Mouse (Mus musculus) neural tube, embryonic 11.5 days (tissue): ENCODE data around the gene Mus81. TPM values are rescaled to one million over a fixed set of nuclear protein-coding genes. Genes with fewer than 3 reads are reported as not detected.
A peak's percentile ranks its signal among the peaks of the same experiment; 100 is the strongest.

Experiments used
- ATAC-seq: fragments of 200-750 bp; cut with Nextera tagmentation; 2 replicates; pipeline ENCODE4 v1.8.0; 2017; ENCODE audit warnings: moderate number of reproducible peaks, mild to moderate bottlenecking, moderate TSS enrichment, moderate library complexity; ENCODE audit not compliant: insufficient read depth, low FRiP score, low TSS enrichment
- DNase-seq: peaks from one replicate; pipeline ENCODE4 v3.0.0-alpha.2; 2015; ENCODE audit warnings: low spot score
- H3K27ac ChIP-seq: fragments of 300-500 bp; sonication (generic); 2 replicates; pipeline ENCODE4 v1.5.1; 2014; ENCODE audit warnings: low read depth, mild to moderate bottlenecking, low read length
- H3K27me3 ChIP-seq: fragments of 300-500 bp; sonication (generic); 2 replicates; pipeline ENCODE4 v1.6.1; 2014; ENCODE audit warnings: mild to moderate bottlenecking, low read length, mixed read lengths; ENCODE audit not compliant: control insufficient read depth, insufficient read depth
- H3K36me3 ChIP-seq: fragments of 300-500 bp; sonication (generic); 2 replicates; pipeline ENCODE4 v1.6.1; 2014; ENCODE audit warnings: mild to moderate bottlenecking, low read length, moderate library complexity, mixed read lengths; ENCODE audit not compliant: control insufficient read depth, insufficient read depth
- H3K4me1 ChIP-seq: fragments of 300-500 bp; sonication (generic); 2 replicates; pipeline ENCODE4 v1.6.1; 2014; ENCODE audit warnings: low read length, mixed read lengths; ENCODE audit not compliant: control insufficient read depth, insufficient read depth
- H3K4me2 ChIP-seq: fragments of 300-500 bp; sonication (generic); 2 replicates; pipeline ENCODE4 v1.6.1; 2014; ENCODE audit warnings: low read depth, mild to moderate bottlenecking, moderate library complexity
- H3K4me3 ChIP-seq: fragments of 300-500 bp; sonication (generic); 2 replicates; pipeline ENCODE4 v1.5.1; 2014; ENCODE audit warnings: low read depth, low read length
- H3K9ac ChIP-seq: fragments of 300-500 bp; sonication (generic); 2 replicates; pipeline ENCODE4 v1.6.1; 2014; ENCODE audit warnings: mild to moderate bottlenecking, low read length
- H3K9me3 ChIP-seq: fragments of 300-500 bp; sonication (generic); 2 replicates; pipeline ENCODE4 v1.6.1; 2016; ENCODE audit warnings: low read length; ENCODE audit not compliant: control insufficient read depth
- WGBS: fragments of 180-500 bp; shearing (Covaris S2); extraction: QIAGEN DNeasy Blood & Tissue Kit; methylation state at CpG from one replicate; pipeline ENCODE4 v1.1.7; 2014; 5-methylcytosine and 5-hydroxymethylcytosine counted together
- polyA plus RNA-seq: library from polyadenylated mRNA; unstranded; fragments of >200 nt; fragmentation: Nextera tagmentation; extraction: Ambion mirVana; gene quantifications from 2 replicates; pipeline ENCODE4 v1.2.1, GENCODE M21; 2014

Gene Mus81
- polyA plus RNA-seq, 1 experiment from 2014 or later = 41.9 TPM

DNA sequence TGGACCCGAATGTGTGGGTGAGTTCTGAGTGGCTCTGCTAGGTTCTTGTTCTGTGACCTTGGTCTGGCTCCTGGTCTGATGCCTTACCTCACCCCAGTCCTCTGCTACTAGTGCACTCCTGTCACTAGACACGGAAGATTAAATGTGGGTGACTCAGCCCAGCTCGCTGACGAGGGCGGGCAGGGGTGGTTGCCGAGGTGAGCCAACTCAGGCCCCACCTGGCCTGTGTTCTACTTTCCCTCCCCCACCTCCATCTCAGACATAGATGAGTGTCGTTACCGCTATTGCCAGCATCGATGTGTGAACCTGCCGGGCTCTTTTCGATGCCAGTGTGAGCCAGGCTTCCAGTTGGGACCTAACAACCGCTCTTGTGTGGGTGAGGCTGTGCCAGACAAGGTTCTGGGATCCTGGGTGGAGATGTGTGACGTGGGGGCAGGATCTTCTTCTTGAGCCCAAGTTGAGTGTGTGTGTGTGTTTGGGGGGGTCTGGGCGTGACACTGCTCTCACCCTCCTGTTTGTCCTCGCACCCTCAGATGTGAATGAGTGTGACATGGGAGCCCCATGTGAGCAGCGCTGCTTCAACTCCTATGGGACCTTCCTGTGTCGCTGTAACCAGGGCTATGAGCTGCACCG, 10.4 kb downstream of the Mus81 start:
- Histone ChIP-seq H3K27ac (no peak overlapping the region), H3K27me3 (no peaks in the 10 kb centered on the region), H3K4me2 (no peak overlapping the region), H3K4me1 (peaks cover 9% of the 10 kb centered on the region), H3K36me3 (peaks cover 6% of the 10 kb centered on the region), H3K9ac (no peak overlapping the region), H3K4me3 (no peak overlapping the region), H3K9me3 (no peaks in the 10 kb centered on the region)
- DNase-seq = no peak
- 90% methylated on average over 18 of the region's 18 CpGs for WGBS
- no peak for ATAC-seq

DNA sequence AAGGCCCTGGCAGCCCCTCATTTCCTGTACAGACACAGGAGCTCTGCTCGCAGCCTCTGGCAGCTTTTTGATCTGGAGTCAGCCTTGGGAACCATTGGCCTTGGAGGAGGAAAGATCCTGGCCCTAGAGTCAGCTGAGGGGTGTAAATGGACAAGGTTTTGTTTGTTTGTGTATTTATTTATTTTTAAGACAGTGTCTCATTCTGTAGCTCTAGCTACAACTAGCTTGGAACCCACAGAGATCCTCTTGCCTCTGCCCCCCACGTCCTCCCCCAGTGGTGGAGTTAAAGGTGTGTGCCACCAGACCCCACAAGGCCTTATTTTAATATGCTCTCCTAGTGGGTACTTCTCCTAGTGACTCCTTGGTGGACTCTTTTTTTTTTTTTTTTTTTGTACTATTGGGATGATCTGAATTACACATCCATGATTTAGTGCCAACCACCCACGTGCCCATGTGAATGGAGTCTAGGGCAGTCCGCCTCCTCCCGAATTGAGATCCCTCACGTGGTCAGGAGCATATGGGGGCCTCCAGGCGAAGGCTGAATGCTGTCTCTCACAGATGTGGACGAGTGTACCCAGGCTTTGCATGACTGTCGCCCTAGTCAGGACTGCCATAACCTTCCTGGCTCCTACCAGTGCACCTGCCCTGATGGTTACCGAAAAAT, 11.1 kb downstream of the Mus81 start:
- no peak overlapping the region for H3K27ac ChIP-seq
- H3K9me3 ChIP-seq = no peaks in the 10 kb centered on the region
- H3K27me3 ChIP-seq = no peaks in the 10 kb centered on the region
- DNase-seq = no peak
- H3K9ac ChIP-seq = no peak overlapping the region
- peaks cover 9% of the 10 kb centered on the region for H3K4me1 ChIP-seq
- H3K4me3 ChIP-seq = no peak overlapping the region
- no peak for ATAC-seq
- WGBS = 85% methylated on average over 10 of the region's 10 CpGs
- peaks cover 2% of the 10 kb centered on the region for H3K36me3 ChIP-seq
- no peak overlapping the region for H3K4me2 ChIP-seq

DNA sequence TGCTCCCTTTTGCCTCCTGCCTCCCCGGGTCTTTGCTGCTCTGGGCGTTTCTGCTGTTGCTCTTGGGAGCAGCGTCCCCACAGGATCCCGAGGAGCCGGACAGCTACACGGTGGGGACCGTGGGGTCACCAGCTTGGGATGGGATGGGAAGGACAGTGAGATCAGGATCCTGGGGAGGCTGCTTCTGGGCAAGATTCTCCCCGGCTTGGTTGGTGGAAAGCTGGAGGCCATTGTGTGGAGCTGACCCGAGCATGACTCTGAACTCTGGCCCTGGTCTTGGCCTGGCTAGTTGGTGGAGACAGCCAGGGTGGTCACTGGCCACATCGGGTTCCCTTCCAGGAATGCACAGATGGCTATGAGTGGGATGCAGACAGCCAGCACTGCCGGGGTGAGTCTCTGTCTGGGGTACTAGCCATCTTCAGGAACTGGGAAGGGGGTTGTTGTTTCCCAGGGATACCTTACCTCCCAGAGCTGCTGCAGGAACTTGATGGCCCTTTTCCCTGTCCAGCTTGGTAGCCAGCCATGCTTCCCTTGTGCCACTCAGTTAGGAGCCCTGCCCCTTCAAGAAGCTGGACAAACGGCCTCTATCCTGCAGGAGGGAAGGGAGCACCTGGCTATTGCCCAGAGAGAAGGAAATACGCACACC, 13.0 kb downstream of the Mus81 start:
- ATAC-seq (peak; percentile 26; the same call in 1 of the 2 replicates), DNase-seq (no peak)
- H3K4me1 ChIP-seq = peaks cover 9% of the 10 kb centered on the region
- H3K27me3 ChIP-seq = no peaks in the 10 kb centered on the region
- H3K4me2 ChIP-seq = peak overlapping the region; percentile 97
- 23% methylated on average over 13 of the region's 13 CpGs for WGBS
- peak overlapping the region; percentile 62 for H3K4me3 ChIP-seq
- peak overlapping the region; percentile 82 for H3K9ac ChIP-seq
- H3K9me3 ChIP-seq = no peaks in the 10 kb centered on the region
- H3K36me3 ChIP-seq = no peaks in the 10 kb centered on the region; the same call in 1 of the 2 replicates
- H3K27ac ChIP-seq = peak overlapping the region; percentile 56

DNA sequence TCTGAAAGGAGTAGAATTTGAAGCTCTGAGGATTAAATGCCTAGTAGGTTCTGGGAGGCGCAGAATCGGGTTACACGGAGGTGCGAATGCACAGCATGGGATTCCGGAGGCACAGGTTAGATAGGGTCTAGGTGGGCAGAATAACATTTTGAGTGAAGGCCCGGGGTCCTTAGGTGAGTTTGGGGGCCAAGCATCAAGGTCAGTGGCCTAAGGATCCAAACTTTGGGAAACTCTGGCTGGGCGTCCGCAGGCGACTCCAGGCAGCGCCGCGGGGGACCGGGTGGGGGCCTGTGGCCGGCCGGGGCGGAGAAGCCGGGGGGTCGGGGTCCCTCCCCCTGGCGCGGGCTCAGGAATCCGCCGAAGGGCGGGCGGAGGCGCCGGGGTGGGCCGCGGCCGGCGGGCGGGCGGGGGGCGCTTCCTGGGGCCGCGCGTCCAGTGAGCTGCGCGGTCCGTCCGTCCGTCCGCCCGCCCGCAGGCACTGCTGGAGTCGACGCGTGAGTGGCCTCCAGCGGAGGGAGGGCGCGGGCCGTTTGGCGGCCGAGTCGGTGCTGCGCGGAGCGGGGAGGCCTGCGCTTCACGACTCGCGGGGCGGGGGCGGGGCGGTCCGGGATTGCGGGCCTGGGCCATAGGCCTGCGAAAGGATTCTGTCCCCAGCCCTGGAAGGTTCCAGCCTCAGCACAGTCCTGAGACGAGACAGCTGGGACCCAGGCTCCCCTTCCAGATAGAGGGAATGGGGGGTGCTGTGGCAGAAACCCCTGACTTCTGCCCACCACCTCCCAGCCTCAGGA, 13.7 kb downstream of the Mus81 start:
- ATAC-seq (peak; percentile 82), DNase-seq (peak; percentile 62)
- Histone ChIP-seq H3K4me3 (peak overlapping the region; percentile 62), H3K9me3 (no peaks in the 10 kb centered on the region), H3K4me1 (peaks cover 9% of the 10 kb centered on the region), H3K36me3 (no peaks in the 10 kb centered on the region), H3K27me3 (no peaks in the 10 kb centered on the region), H3K27ac (peak overlapping the region; percentile 56), H3K9ac (peak overlapping the region; percentile 82), H3K4me2 (peak overlapping the region; percentile 97)
- WGBS = 2% methylated on average over 33 of the region's 68 CpGs

DNA sequence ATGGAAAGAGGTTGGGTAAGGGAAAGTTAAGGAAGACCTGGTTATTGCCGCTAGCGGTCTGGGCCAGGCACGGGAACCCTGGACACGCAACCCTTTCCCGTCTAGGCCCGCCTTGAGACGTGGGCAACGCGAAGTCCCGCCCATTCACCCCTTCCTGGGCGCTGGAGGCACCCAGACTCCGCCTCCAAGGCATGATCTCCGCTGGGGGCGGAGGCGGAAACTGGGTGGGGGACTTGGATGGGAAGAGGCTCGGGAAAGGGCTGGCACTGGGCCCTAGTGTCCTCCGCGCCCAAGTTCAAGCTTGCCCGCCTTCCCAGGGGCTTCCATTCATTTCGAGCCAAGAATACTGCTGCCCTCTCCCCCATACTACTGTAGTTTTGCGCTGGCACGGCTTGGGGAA, 14.5 kb downstream of the Mus81 start, which contains the start of gene Efemp2:
Gene Efemp2, plus strand, starts transcription at position 235 of the 400 bp plus-strand sequence.
- 3% methylated on average over 22 of the region's 22 CpGs for WGBS
- H3K4me1 ChIP-seq = peaks cover 9% of the 10 kb centered on the region
- peak within 1 kb of the TSS; percentile 56 for H3K27ac ChIP-seq
- H3K27me3 ChIP-seq = no peaks in the 10 kb centered on the region
- peak within 1 kb of the TSS; percentile 97 for H3K4me2 ChIP-seq
- H3K9me3 ChIP-seq = no peaks in the 10 kb centered on the region
- H3K9ac ChIP-seq = peak within 1 kb of the TSS; percentile 82
- DNase-seq (peak; percentile 80), ATAC-seq (peak; percentile 64; the same call in 1 of the 2 replicates)
- H3K36me3 ChIP-seq = no peaks in the 10 kb centered on the region
- peak within 1 kb of the TSS; percentile 62 for H3K4me3 ChIP-seq

DNA sequence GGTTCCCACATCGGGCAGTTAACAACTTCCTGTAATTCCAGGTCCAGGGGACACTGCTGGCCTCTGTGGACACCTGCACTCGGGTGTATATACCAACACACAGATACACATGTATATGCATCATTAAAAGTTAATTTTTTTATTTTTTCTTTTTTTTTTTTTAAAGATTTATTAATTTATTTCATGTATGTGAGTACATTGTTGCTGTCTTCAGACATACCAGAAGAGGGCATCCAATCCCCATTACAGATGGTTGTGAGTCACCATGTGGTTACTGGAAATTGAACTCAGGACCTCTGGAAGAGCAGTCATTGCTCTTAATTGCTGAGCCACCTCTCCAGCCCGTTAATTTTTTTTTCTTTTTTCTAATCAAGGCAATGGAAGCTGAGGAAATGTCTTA, 15.3 kb downstream of the Mus81 start:
- 81% methylated on average over 3 of the region's 3 CpGs for WGBS
- no peak overlapping the region for H3K9ac ChIP-seq
- ATAC-seq = no peak
- no peaks in the 10 kb centered on the region for H3K9me3 ChIP-seq
- H3K27ac ChIP-seq = no peak overlapping the region
- H3K27me3 ChIP-seq = no peaks in the 10 kb centered on the region
- H3K4me1 ChIP-seq = peaks cover 9% of the 10 kb centered on the region
- no peak overlapping the region for H3K4me3 ChIP-seq
- no peaks in the 10 kb centered on the region for H3K36me3 ChIP-seq
- DNase-seq = no peak
- H3K4me2 ChIP-seq = no peak overlapping the region

DNA sequence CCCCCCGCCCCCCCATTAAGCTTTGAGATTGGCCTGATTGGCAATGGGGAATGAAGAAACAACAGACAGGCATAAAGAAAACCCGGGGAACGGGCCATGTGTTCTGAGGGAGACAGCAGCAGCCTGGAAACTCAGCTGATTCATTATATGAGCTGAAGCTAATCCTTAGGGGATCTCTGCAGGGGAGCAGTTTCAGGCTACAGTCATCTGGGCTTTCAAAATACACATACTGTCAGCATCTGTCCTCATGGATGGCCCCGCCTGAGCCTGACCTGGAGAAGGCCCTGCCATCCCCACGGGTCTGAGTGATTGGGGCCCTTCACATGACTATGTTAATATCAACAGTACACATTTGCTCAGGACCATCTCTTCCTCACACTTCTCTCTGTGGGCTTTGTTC, 16.4 kb downstream of the Mus81 start:
- Histone ChIP-seq H3K27me3 (no peaks in the 10 kb centered on the region), H3K4me3 (no peak overlapping the region), H3K4me2 (no peak overlapping the region), H3K9ac (no peak overlapping the region), H3K9me3 (no peaks in the 10 kb centered on the region), H3K4me1 (peaks cover 9% of the 10 kb centered on the region), H3K36me3 (peaks cover 4% of the 10 kb centered on the region), H3K27ac (no peak overlapping the region)
- ATAC-seq (no peak), DNase-seq (no peak)
- 38% methylated on average over 5 of the region's 5 CpGs for WGBS

DNA sequence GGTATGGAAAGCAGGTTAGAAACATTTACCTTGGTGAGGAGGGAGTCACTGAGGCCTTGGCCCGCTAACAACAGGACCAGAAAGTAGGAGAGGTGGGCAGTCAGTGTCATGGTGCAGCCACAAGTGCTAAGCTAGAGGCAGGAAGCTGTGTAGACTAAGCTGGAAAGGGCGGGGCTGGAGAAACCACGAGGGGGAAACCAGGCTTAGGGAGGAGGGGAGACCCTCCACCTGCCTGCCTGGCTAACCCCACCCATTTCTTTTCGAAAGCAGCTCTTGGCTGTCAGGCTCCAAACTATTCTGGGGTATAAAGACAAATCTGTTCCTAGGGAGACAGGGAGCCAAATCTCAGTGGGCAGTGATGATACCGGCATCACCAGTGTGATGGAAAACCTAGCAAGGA, 19.8 kb downstream of the Mus81 start, which contains the start of gene Ctsw:
Gene Ctsw, minus strand, starts transcription at position 134 of the 400 bp plus-strand sequence.
- H3K36me3 ChIP-seq = peaks cover 10% of the 10 kb centered on the region
- no peak within 1 kb of the TSS for H3K4me2 ChIP-seq
- no peak within 1 kb of the TSS for H3K4me3 ChIP-seq
- peaks cover 2% of the 10 kb centered on the region; the same call in 1 of the 2 replicates for H3K4me1 ChIP-seq
- no peaks in the 10 kb centered on the region for H3K9me3 ChIP-seq
- no peak within 1 kb of the TSS for H3K27ac ChIP-seq
- no peak within 1 kb of the TSS for H3K9ac ChIP-seq
- H3K27me3 ChIP-seq = no peaks in the 10 kb centered on the region
- WGBS = 61% methylated on average over 5 of the region's 5 CpGs
- DNase-seq = no peak
- no peak for ATAC-seq
